Mouse (Mus musculus): ENCODE measurements at regions not wholly inside any gene's neighbourhood (a gene's known extent, or its start where the extent isn't known, plus 50 kb on each side); places are given as distances from the start of the nearest gene placed in this dataset.

DNA sequence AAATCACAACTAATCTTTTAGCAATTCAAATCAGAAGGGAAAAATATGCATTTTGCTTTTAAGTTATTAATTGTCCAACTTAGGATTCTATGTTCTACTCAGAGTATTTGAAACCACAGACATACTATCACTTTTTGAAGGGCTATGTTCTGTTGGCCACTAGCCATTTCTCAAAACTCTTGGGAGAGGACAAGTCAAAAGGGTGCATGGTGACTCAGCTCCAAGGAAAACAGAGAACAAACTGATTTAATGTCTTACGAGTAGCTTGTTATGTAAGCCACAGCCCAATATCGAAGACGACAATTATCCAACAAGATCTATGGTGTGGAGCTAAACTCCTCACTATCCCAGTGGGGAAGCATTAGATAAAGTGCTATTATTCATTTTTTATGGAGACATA, 247.6 kb downstream of the Kcnj2 start:
- TF ChIP-seq CTCF (IDR thresholded peaks at IDR 0.05; ENCODE audit: low read depth) = no peak
- H3K4me2 ChIP-seq = no peak overlapping the region
- H3K9me3 ChIP-seq (ENCODE audit: low read depth, low read length) = no peaks in the 10 kb centered on the region
- DNase-seq (no peak), ATAC-seq (ENCODE audit: insufficient read depth) (no peak)
- no peaks in the 10 kb centered on the region for H3K36me3 ChIP-seq (ENCODE audit: insufficient read depth)
- WGBS = 76% methylated on average over 3 of the region's 3 CpGs
- no peak overlapping the region for H3K9ac ChIP-seq
- no peaks in the 10 kb centered on the region for H3K27me3 ChIP-seq (ENCODE audit: insufficient read depth, low read length)
- no peak overlapping the region for H3K27ac ChIP-seq (ENCODE audit: low read depth)
- no peak overlapping the region for H3K4me3 ChIP-seq (ENCODE audit: low read depth, low read length)
- H3K4me1 ChIP-seq (ENCODE audit: insufficient read depth) = no peaks in the 10 kb centered on the region

DNA sequence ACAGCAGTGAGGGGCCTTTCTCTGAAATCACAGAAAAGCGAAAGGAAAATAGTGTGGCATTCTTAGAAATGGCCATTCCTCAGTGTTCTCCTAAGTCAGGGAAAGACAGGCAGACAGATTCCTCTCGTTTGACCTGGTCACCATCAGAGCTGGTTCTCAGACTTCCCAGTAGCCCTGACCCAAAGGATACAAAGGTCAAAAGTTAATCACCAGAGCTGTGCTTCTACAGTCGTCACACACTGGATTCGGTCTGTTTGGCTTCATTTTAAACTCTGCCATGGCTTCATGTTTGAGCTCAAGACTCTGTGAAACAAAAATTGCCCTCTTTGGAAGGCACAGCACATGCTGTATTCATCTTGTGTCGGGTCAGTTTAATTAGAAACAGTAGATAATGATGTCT, 255.6 kb downstream of the Kcnj2 start:
- no peak for ATAC-seq (ENCODE audit: insufficient read depth)
- Histone ChIP-seq H3K9ac (no peak overlapping the region), H3K27me3 (ENCODE audit: insufficient read depth, low read length) (no peaks in the 10 kb centered on the region), H3K36me3 (ENCODE audit: insufficient read depth) (no peaks in the 10 kb centered on the region), H3K4me3 (ENCODE audit: low read depth, low read length) (no peak overlapping the region), H3K4me2 (no peak overlapping the region), H3K27ac (ENCODE audit: low read depth) (no peak overlapping the region), H3K9me3 (ENCODE audit: low read depth, low read length) (no peaks in the 10 kb centered on the region), H3K4me1 (ENCODE audit: insufficient read depth) (no peaks in the 10 kb centered on the region)
- WGBS = 54% methylated on average over 5 of the region's 5 CpGs
- TF ChIP-seq CTCF (IDR thresholded peaks at IDR 0.05; ENCODE audit: low read depth) = no peak
- DNase-seq = no peak

DNA sequence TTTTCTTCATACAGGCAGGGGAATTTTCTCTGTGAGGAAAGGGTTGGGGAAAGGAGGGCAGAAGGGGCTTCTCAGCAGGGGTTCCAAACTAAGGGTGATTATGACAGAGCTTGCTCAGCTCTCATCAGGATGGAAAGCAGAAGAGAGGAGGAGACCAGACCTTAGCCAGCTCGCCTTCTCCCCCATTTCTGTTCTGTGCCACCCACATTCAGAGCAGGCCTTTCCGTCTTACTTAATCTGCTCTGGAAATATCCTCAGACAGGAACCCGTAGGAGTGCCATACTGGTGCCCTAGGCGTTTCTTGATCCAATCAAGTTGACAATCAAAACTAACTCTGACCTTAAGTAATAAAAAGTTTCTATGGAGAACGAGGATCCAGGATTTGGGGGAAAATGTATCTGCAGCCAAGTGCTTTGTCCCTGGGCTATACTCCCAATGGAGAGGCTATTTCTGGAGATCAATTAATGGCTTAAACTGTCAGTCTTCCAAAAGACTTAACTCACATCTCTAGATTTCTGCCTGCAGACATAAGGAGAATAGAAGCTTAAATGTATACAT, 258.6 kb downstream of the Kcnj2 start:
- DNase-seq = no peak
- Histone ChIP-seq H3K36me3 (ENCODE audit: insufficient read depth) (no peaks in the 10 kb centered on the region), H3K27ac (ENCODE audit: low read depth) (no peak overlapping the region), H3K4me3 (ENCODE audit: low read depth, low read length) (no peak overlapping the region), H3K4me1 (ENCODE audit: insufficient read depth) (no peaks in the 10 kb centered on the region), H3K9me3 (ENCODE audit: low read depth, low read length) (no peaks in the 10 kb centered on the region), H3K9ac (no peak overlapping the region), H3K4me2 (no peak overlapping the region), H3K27me3 (ENCODE audit: insufficient read depth, low read length) (no peaks in the 10 kb centered on the region)
- no peak for TF ChIP-seq CTCF (IDR thresholded peaks at IDR 0.05; ENCODE audit: low read depth)
- ATAC-seq (ENCODE audit: insufficient read depth) = no peak
- WGBS = 77% methylated on average over 5 of the region's 5 CpGs

DNA sequence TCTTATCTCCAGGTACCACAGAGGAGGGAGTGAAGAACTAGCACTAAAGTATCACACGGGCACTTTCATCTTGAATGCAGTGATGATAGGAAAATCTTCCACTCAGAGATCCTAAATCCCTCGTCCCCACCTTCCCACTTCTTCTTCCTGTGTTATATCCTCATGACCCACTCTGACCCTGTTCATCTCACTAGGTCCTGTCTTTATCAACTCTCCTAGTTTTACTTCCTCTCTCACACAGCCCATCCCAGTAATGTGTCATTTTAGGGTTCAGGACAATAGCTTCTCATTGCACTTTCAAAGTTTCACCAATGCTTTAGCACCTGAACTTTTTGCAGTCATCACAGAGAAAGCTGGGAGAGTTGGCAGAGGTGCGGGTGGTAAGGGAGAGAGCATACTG, 261.0 kb downstream of the Kcnj2 start:
- Histone ChIP-seq H3K4me3 (ENCODE audit: low read depth, low read length) (no peak overlapping the region), H3K27ac (ENCODE audit: low read depth) (no peak overlapping the region), H3K4me2 (no peak overlapping the region), H3K4me1 (ENCODE audit: insufficient read depth) (no peaks in the 10 kb centered on the region), H3K36me3 (ENCODE audit: insufficient read depth) (no peaks in the 10 kb centered on the region), H3K9me3 (ENCODE audit: low read depth, low read length) (no peaks in the 10 kb centered on the region), H3K27me3 (ENCODE audit: insufficient read depth, low read length) (no peaks in the 10 kb centered on the region), H3K9ac (no peak overlapping the region)
- no peak for DNase-seq
- no peak for TF ChIP-seq CTCF (IDR thresholded peaks at IDR 0.05; ENCODE audit: low read depth)
- no peak for ATAC-seq (ENCODE audit: insufficient read depth)
- WGBS = 60% methylated on average over 3 of the region's 3 CpGs

DNA sequence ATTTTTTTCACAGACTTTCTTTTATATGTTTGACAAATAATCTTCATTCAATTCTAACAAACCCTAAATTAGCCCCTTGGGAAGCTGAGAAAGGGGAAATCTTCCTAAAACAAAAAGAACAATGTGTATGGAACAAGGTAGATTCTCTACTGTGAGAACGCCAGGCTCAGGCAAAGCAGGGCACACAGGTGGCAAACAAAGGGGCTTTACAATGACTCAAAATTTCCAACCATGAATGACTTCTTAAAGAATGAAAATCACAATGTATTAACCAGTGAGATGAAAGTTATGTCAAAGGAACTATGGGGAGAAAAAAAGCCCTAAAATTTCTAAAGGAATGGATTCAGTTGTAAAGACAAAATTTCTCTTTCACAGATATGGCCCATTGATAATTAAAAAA, 262.3 kb downstream of the Kcnj2 start:
- 60% methylated on average over 1 of the region's 1 CpGs for WGBS
- Histone ChIP-seq H3K9ac (no peak overlapping the region), H3K36me3 (ENCODE audit: insufficient read depth) (no peaks in the 10 kb centered on the region), H3K27ac (ENCODE audit: low read depth) (no peak overlapping the region), H3K27me3 (ENCODE audit: insufficient read depth, low read length) (no peaks in the 10 kb centered on the region), H3K9me3 (ENCODE audit: low read depth, low read length) (no peaks in the 10 kb centered on the region), H3K4me1 (ENCODE audit: insufficient read depth) (no peaks in the 10 kb centered on the region), H3K4me3 (ENCODE audit: low read depth, low read length) (no peak overlapping the region), H3K4me2 (no peak overlapping the region)
- DNase-seq (peak; percentile 14), ATAC-seq (ENCODE audit: insufficient read depth) (no peak)
- no peak for TF ChIP-seq CTCF (IDR thresholded peaks at IDR 0.05; ENCODE audit: low read depth)

DNA sequence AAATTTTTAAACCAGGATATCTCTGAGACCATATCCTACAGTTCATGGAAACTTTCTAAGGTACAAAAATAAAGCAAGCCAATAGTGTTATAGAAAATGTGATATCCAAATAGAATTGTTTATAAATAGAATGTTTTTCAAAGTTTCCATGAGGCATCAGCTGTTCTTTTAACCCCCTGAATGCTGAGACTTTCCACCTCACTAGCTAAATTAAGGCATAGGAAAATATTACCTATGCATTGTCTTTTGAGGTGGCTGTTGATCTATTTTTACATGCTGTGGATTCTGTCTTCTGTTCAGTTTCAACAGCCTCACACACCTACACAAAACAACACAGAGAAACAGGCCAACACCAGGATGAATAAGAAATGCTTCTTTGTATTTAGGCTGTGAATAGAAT, 265.6 kb downstream of the Kcnj2 start:
- Histone ChIP-seq H3K9ac (no peak overlapping the region), H3K4me2 (no peak overlapping the region), H3K36me3 (ENCODE audit: insufficient read depth) (no peaks in the 10 kb centered on the region), H3K4me1 (ENCODE audit: insufficient read depth) (no peaks in the 10 kb centered on the region), H3K4me3 (ENCODE audit: low read depth, low read length) (no peak overlapping the region), H3K9me3 (ENCODE audit: low read depth, low read length) (no peaks in the 10 kb centered on the region), H3K27ac (ENCODE audit: low read depth) (no peak overlapping the region), H3K27me3 (ENCODE audit: insufficient read depth, low read length) (no peaks in the 10 kb centered on the region)
- DNase-seq = no peak
- ATAC-seq (ENCODE audit: insufficient read depth) = no peak
- no peak for TF ChIP-seq CTCF (IDR thresholded peaks at IDR 0.05; ENCODE audit: low read depth)

DNA sequence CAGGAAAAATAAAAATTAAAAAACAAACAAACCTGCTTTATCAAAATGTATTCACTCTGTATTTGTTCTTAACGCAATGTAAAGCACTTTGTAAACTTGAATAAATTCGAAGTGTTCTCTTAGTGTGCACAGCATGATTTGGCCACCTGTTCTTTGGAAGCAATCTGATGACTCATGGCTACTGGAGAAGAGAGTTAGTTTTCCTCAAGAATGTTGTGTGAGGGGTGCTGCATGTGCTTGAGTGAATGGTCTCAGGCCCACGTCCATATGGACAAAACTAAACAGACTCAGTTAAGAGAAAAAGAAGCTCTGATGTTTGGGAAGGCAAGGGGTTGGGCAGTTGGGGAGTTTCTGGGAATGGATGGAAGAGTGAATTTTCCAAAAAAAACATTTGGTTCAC, 267.1 kb downstream of the Kcnj2 start:
- Histone ChIP-seq H3K4me1 (ENCODE audit: insufficient read depth) (no peaks in the 10 kb centered on the region), H3K36me3 (ENCODE audit: insufficient read depth) (no peaks in the 10 kb centered on the region), H3K9me3 (ENCODE audit: low read depth, low read length) (no peaks in the 10 kb centered on the region), H3K27me3 (ENCODE audit: insufficient read depth, low read length) (no peaks in the 10 kb centered on the region), H3K27ac (ENCODE audit: low read depth) (no peak overlapping the region), H3K4me2 (no peak overlapping the region), H3K9ac (no peak overlapping the region), H3K4me3 (ENCODE audit: low read depth, low read length) (no peak overlapping the region)
- DNase-seq (no peak), ATAC-seq (ENCODE audit: insufficient read depth) (no peak)
- no peak for TF ChIP-seq CTCF (IDR thresholded peaks at IDR 0.05; ENCODE audit: low read depth)
- 67% methylated on average over 3 of the region's 3 CpGs for WGBS

DNA sequence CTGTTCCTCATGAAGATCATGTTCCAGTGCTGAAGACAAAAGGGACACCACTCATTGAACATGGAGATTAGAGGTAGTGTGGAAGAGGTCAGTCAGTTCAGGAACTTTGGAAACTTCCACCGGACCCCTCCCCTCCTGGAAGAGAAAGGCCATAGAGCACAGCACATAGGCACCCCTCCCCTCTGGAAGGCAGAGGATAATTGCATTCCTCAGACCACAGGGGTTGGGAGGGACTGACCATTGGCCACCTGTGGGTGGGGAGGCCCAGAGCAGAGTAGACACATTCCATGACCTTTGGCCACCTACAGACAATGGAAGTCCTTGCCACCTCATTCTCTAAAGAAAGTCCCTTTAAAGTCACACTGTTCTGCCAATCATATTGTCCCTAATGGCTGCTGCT, 281.6 kb downstream of the Kcnj2 start:
- H3K4me3 ChIP-seq (ENCODE audit: low read depth, low read length) = no peak overlapping the region
- TF ChIP-seq CTCF (IDR thresholded peaks at IDR 0.05; ENCODE audit: low read depth) = no peak
- WGBS = 29% methylated on average over 1 of the region's 1 CpGs
- no peak overlapping the region for H3K9ac ChIP-seq
- no peak for DNase-seq
- ATAC-seq (ENCODE audit: insufficient read depth) = no peak
- H3K27ac ChIP-seq (ENCODE audit: low read depth) = no peak overlapping the region
- H3K36me3 ChIP-seq (ENCODE audit: insufficient read depth) = no peaks in the 10 kb centered on the region
- H3K4me2 ChIP-seq = no peak overlapping the region
- no peaks in the 10 kb centered on the region for H3K9me3 ChIP-seq (ENCODE audit: low read depth, low read length)
- H3K4me1 ChIP-seq (ENCODE audit: insufficient read depth) = no peaks in the 10 kb centered on the region
- no peaks in the 10 kb centered on the region for H3K27me3 ChIP-seq (ENCODE audit: insufficient read depth, low read length)

Data from lung, embryonic 14.5 days (tissue).